Mouse (Mus musculus): ENCODE data around the gene Tep1. TPM values are rescaled to one million over a fixed set of nuclear protein-coding genes. Genes with fewer than 3 reads are reported as not detected.
"Not testable (repeated sequence)": the region's sequence is repeated elsewhere in the genome, so short reads cannot be mapped to it uniquely, and the experiment has no call there.

Gene Tep1
- polyA plus RNA-seq (2015; fragmentation: Nextera tagmentation; extraction: Ambion mirVana): 3.1 and 4.0 TPM in 2 replicates

GRCm38 (mm10) chr14:50869889-50870804 is at the start of gene Tep1:
Tep1 (minus strand) TSS chr14:50870560.
- Histone ChIP-seq H3K4me1 (peaks cover 10% of the 10 kb centered on the region), H3K4me3 (replicated peaks) (peak within 1 kb of the TSS; percentile 56), H3K36me3 (no peaks in the 10 kb centered on the region), H3K9ac (replicated peaks) (peak within 1 kb of the TSS; percentile 50), H3K9me3 (replicated peaks) (no peaks in the 10 kb centered on the region), H3K4me2 (peak within 1 kb of the TSS; percentile 75), H3K27me3 (replicated peaks) (no peaks in the 10 kb centered on the region), H3K27ac (replicated peaks) (peak within 1 kb of the TSS; percentile 65)
- peak; percentile 92 for ATAC-seq (ENCODE audit: low FRiP score)
- WGBS: 6% methylated on average over 32 of the region's 32 CpGs

- peaks cover 50% of the 10 kb centered on the region for H3K36me3 ChIP-seq
- no peak for ATAC-seq (ENCODE audit: low FRiP score)
- H3K27ac ChIP-seq (replicated peaks): no peak overlapping the region
- H3K4me3 ChIP-seq (replicated peaks): no peak overlapping the region
- H3K4me1 ChIP-seq: no peaks in the 10 kb centered on the region
- 57% methylated on average over 3 of the region's 3 CpGs for WGBS
- no peaks in the 10 kb centered on the region for H3K27me3 ChIP-seq (replicated peaks)
- no peak overlapping the region for H3K9ac ChIP-seq (replicated peaks)
- H3K9me3 ChIP-seq (replicated peaks): no peaks in the 10 kb centered on the region
- H3K4me2 ChIP-seq: no peak overlapping the region
These were observed 41.0 kb upstream of the Tep1 start for GRCm38 (mm10) chr14:50911356-50911755.

GRCm38 (mm10) chr14:50908126-50908525 is 37.8 kb upstream of the Tep1 start:
- no peaks in the 10 kb centered on the region for H3K9me3 ChIP-seq (replicated peaks)
- no peak overlapping the region for H3K9ac ChIP-seq (replicated peaks)
- H3K4me2 ChIP-seq: no peak overlapping the region
- no peaks in the 10 kb centered on the region for H3K27me3 ChIP-seq (replicated peaks)
- H3K27ac ChIP-seq (replicated peaks): no peak overlapping the region
- 83% methylated on average over 4 of the region's 4 CpGs for WGBS
- no peak for ATAC-seq (ENCODE audit: low FRiP score)
- H3K4me1 ChIP-seq: peaks cover 9% of the 10 kb centered on the region
- H3K4me3 ChIP-seq (replicated peaks): no peak overlapping the region
- H3K36me3 ChIP-seq: peaks cover 22% of the 10 kb centered on the region

- not testable (repeated sequence) for H3K4me1 ChIP-seq; H3K27me3 ChIP-seq (replicated peaks); H3K36me3 ChIP-seq; H3K4me3 ChIP-seq (replicated peaks); H3K27ac ChIP-seq (replicated peaks); ATAC-seq (ENCODE audit: low FRiP score); H3K9me3 ChIP-seq (replicated peaks); H3K4me2 ChIP-seq; H3K9ac ChIP-seq (replicated peaks)
These were observed 35.0 kb upstream of the Tep1 start for GRCm38 (mm10) chr14:50905327-50905726.

- 87% methylated on average over 4 of the region's 4 CpGs for WGBS
- Histone ChIP-seq H3K27ac (replicated peaks) (no peak overlapping the region), H3K4me3 (replicated peaks) (no peak overlapping the region), H3K4me1 (peaks cover 9% of the 10 kb centered on the region), H3K27me3 (replicated peaks) (no peaks in the 10 kb centered on the region), H3K9ac (replicated peaks) (no peak overlapping the region), H3K4me2 (no peak overlapping the region), H3K36me3 (no peaks in the 10 kb centered on the region), H3K9me3 (replicated peaks) (no peaks in the 10 kb centered on the region)
- ATAC-seq (ENCODE audit: low FRiP score): no peak
These were observed 34.4 kb upstream of the Tep1 start for GRCm38 (mm10) chr14:50904828-50905129.

- peak; percentile 91 for ATAC-seq (ENCODE audit: low FRiP score)
- WGBS: 4% methylated on average over 26 of the region's 26 CpGs
These were observed 33.8 kb upstream of the Tep1 start for GRCm38 (mm10) chr14:50903973-50904827.

GRCm38 (mm10) chr14:50897992-50898391 is 27.6 kb upstream of the Tep1 start:
- not testable (repeated sequence) for ATAC-seq (ENCODE audit: low FRiP score); H3K27me3 ChIP-seq (replicated peaks); H3K36me3 ChIP-seq; H3K27ac ChIP-seq (replicated peaks); H3K4me2 ChIP-seq; H3K9me3 ChIP-seq (replicated peaks); H3K4me3 ChIP-seq (replicated peaks); H3K9ac ChIP-seq (replicated peaks)
- H3K4me1 ChIP-seq: peaks cover 15% of the 10 kb centered on the region
- WGBS: 93% methylated on average over 2 of the region's 2 CpGs

More at GRCm38 (mm10) chr14:50903973-50904827, 33.8 kb upstream of the Tep1 start:
- Histone ChIP-seq H3K9ac (replicated peaks) (peak overlapping the region; percentile 55), H3K4me2 (peak overlapping the region; percentile 71), H3K27me3 (replicated peaks) (no peaks in the 10 kb centered on the region), H3K27ac (replicated peaks) (peak overlapping the region; percentile 70), H3K4me3 (replicated peaks) (peak overlapping the region; percentile 42), H3K9me3 (replicated peaks) (no peaks in the 10 kb centered on the region), H3K36me3 (no peaks in the 10 kb centered on the region), H3K4me1 (peaks cover 9% of the 10 kb centered on the region)

- H3K27me3 ChIP-seq (replicated peaks): 0 out of 2 replicates have a peak, but pooled peaks cover 5% of the 10 kb centered on the region
- peak within 1 kb of the TSS; percentile 51 for H3K4me3 ChIP-seq (replicated peaks)
- peak within 1 kb of the TSS; percentile 90 for H3K4me2 ChIP-seq
- H3K36me3 ChIP-seq: no peaks in the 10 kb centered on the region
- H3K4me1 ChIP-seq: peaks cover 15% of the 10 kb centered on the region
- peak; percentile 18; the same call in 1 of the 2 replicates for ATAC-seq (ENCODE audit: low FRiP score)
- peak within 1 kb of the TSS; percentile 66 for H3K9ac ChIP-seq (replicated peaks)
- H3K27ac ChIP-seq (replicated peaks): peak within 1 kb of the TSS; percentile 65
- no peaks in the 10 kb centered on the region for H3K9me3 ChIP-seq (replicated peaks)
- WGBS: 49% methylated on average over 7 of the region's 7 CpGs
These were observed 27.0 kb upstream of the Tep1 start, which contains the start of gene Klhl33 for GRCm38 (mm10) chr14:50897374-50897765. Klhl33 (minus strand) TSS chr14:50897507.

GRCm38 (mm10) chr14:50896747-50897373 is 26.5 kb upstream of the Tep1 start:
- H3K4me2 ChIP-seq: peak overlapping the region; percentile 90
- peak overlapping the region; percentile 51 for H3K4me3 ChIP-seq (replicated peaks)
- H3K27me3 ChIP-seq (replicated peaks): 0 out of 2 replicates have a peak, but pooled peaks cover 5% of the 10 kb centered on the region
- no peaks in the 10 kb centered on the region for H3K36me3 ChIP-seq
- peaks cover 15% of the 10 kb centered on the region for H3K4me1 ChIP-seq
- WGBS: 17% methylated on average over 23 of the region's 23 CpGs
- peak overlapping the region; percentile 66 for H3K9ac ChIP-seq (replicated peaks)
- ATAC-seq (ENCODE audit: low FRiP score): peak; percentile 93
- H3K27ac ChIP-seq (replicated peaks): peak overlapping the region; percentile 65
- H3K9me3 ChIP-seq (replicated peaks): no peaks in the 10 kb centered on the region

- H3K4me3 ChIP-seq (replicated peaks): peak overlapping the region; percentile 51
- H3K9ac ChIP-seq (replicated peaks): peak overlapping the region; percentile 66
- H3K4me1 ChIP-seq: peaks cover 15% of the 10 kb centered on the region
- no peaks in the 10 kb centered on the region for H3K9me3 ChIP-seq (replicated peaks)
- peak overlapping the region; percentile 90 for H3K4me2 ChIP-seq
- H3K36me3 ChIP-seq: no peaks in the 10 kb centered on the region
- peak; percentile 79 for ATAC-seq (ENCODE audit: low FRiP score)
- 0 out of 2 replicates have a peak, but pooled peaks cover 5% of the 10 kb centered on the region for H3K27me3 ChIP-seq (replicated peaks)
- H3K27ac ChIP-seq (replicated peaks): peak overlapping the region; percentile 65
- 18% methylated on average over 19 of the region's 19 CpGs for WGBS
These were observed 25.8 kb upstream of the Tep1 start for GRCm38 (mm10) chr14:50895985-50896746.

- no peak for ATAC-seq (ENCODE audit: low FRiP score)
- Histone ChIP-seq H3K4me2 (peak overlapping the region; percentile 90), H3K27ac (replicated peaks) (no peak overlapping the region)
These were observed 25.0 kb upstream of the Tep1 start for GRCm38 (mm10) chr14:50895407-50895806.

More at GRCm38 (mm10) chr14:50895407-50895806, 25.0 kb upstream of the Tep1 start:
- H3K9me3 ChIP-seq (replicated peaks): no peaks in the 10 kb centered on the region
- peaks cover 15% of the 10 kb centered on the region for H3K4me1 ChIP-seq
- H3K27me3 ChIP-seq (replicated peaks): 0 out of 2 replicates have a peak, but pooled peaks cover 5% of the 10 kb centered on the region
- H3K36me3 ChIP-seq: no peaks in the 10 kb centered on the region
- H3K4me3 ChIP-seq (replicated peaks): no peak overlapping the region
- H3K9ac ChIP-seq (replicated peaks): no peak overlapping the region

Measured in neural tube, embryonic 15.5 days (tissue).